Mouse (Mus musculus): ENCODE data around the gene Agap1. TPM values are rescaled to one million over a fixed set of nuclear protein-coding genes. Genes with fewer than 3 reads are reported as not detected.

The Agap1 gene
- polyA plus RNA-seq, 1 experiment from 2014 or later: 8.8 TPM

DNA sequence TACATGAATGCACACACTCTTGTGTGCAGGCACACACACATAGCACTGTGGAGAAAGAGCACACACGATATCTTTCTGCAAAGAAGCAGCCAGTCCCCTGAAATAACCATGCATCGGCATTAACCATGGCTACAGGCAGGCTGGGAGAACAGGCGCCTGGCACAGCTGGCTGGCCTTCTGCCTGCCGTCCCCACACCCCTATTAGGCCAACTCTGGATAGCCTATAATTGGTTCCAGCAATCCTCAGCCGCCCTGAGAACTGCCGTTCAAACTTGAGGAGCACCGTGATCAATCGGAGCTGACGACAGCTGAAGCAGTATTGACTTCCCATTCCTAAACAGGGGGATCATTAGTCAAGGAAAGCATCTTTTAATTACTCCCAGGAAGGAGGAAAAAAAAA lies 391.5 kb downstream of the Agap1 start:
- 88% methylated on average over 9 of the region's 9 CpGs for WGBS (ENCODE audit: missing documents)
- H3K27ac ChIP-seq: no peak overlapping the region

DNA sequence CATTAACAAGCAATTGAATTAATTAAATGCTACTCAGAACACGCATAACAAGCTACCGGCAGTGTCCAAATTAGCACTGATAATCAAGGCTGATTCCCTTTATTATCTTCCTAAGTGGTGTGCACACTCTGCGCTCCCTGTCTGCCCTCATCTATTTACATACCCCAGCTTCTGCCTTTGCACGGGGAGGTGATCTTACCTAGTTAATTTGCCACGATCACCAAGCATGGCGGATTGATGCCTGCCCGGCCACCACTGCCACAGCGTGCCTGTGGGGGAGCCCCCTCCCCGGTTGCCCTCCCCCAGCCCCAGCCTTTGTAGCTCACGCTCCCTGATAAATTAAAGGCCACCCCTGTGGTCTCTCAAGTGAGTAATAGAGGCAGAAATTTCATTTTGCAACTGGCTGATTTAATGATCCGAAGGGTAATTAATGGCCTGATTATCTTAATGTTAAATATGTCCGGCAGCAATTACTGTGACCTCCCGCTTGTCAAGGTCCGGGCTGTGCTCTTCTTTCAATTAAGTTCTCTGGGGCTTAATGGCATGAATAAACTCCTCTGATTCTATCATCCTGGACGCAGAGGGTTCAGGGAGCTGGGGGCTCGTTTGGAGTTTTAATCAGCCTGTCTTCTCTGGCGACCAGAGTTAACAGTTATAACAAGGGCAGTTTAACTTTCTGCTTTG lies 393.9 kb downstream of the Agap1 start:
- 95% methylated on average over 17 of the region's 17 CpGs for WGBS (ENCODE audit: missing documents)
- no peaks in the 10 kb centered on the region for H3K36me3 ChIP-seq (ENCODE audit: inconsistent target)
- no peak overlapping the region for H3K4me3 ChIP-seq (ENCODE audit: inconsistent target)

More for the DNA sequence above, 391.5 kb downstream of the Agap1 start:
- Histone ChIP-seq H3K79me2 (ENCODE audit: inconsistent target) (no peaks in the 10 kb centered on the region), H3K36me3 (ENCODE audit: inconsistent target) (no peaks in the 10 kb centered on the region), H3K4me3 (ENCODE audit: inconsistent target) (no peak overlapping the region)

GRCm38 (mm10) chr1:89849151-89849860 lies 394.7 kb downstream of the Agap1 start:
- H3K27ac ChIP-seq: no peak overlapping the region
- H3K36me3 ChIP-seq (ENCODE audit: inconsistent target): no peaks in the 10 kb centered on the region
- WGBS (ENCODE audit: missing documents): 92% methylated on average over 17 of the region's 23 CpGs

More for the DNA sequence above, 393.9 kb downstream of the Agap1 start:
- H3K79me2 ChIP-seq (ENCODE audit: inconsistent target): no peaks in the 10 kb centered on the region
- H3K27ac ChIP-seq: no peak overlapping the region

DNA sequence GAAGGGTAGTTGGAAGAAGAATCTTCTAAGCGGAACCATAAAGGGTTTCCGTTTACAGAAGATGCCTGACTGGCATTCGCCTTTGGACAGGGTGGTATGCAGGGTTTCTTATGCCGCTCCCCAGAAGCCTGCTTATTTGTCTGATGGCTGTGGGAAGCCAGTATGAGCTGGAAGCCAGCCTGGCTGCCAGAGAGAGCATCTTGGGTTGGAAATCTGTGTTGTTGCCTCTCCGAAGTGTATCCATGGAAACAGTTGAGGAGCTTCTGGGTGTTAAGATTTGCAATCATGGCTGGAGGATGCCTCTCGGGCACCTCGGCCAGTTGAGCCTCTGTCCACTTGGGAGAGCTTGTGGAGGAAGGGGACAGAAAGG lies 395.2 kb downstream of the Agap1 start:
- WGBS (ENCODE audit: missing documents): 95% methylated on average over 7 of the region's 7 CpGs
- no peaks in the 10 kb centered on the region for H3K79me2 ChIP-seq (ENCODE audit: inconsistent target)
- H3K36me3 ChIP-seq (ENCODE audit: inconsistent target): no peaks in the 10 kb centered on the region
- no peak overlapping the region for H3K4me3 ChIP-seq (ENCODE audit: inconsistent target)
- H3K27ac ChIP-seq: no peak overlapping the region

More at GRCm38 (mm10) chr1:89849151-89849860, 394.7 kb downstream of the Agap1 start:
- Histone ChIP-seq H3K79me2 (ENCODE audit: inconsistent target) (no peaks in the 10 kb centered on the region), H3K4me3 (ENCODE audit: inconsistent target) (no peak overlapping the region)

DNA sequence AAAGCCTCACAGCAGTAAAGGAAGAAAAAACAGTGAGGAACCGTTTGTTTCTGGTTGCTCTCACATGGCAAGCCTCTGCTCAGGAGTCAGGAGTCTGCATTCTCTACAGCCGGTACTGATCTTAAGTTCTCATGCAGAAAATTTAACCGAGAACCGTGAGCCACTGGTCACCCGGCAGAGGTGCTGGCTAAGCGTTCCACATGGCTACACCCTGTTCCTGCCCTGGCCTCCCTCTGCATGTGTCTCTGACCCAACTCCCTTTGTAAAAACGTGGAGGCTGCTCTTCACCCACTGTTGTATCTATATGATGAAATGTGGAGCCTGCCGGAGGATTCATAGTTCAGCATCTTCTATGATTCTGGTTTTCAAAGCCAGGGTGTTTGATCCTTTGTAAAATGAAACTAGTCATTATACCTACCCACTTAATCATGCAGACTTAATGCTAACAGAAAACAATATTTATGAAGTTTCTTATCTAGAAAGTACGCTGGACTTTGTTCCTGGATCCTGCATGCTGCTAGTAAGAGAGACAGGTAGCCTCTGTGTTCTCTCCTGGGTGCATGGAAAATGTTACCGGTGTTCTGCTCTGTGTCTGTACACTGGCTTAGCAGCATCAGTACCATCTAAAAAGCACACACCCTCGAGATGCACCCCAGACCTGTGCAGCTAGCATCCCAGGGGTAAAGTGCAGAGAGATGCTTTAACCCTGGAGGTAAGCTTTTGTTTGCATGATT lies 396.2 kb downstream of the Agap1 start:
- no peaks in the 10 kb centered on the region for H3K36me3 ChIP-seq (ENCODE audit: inconsistent target)
- H3K79me2 ChIP-seq (ENCODE audit: inconsistent target): no peaks in the 10 kb centered on the region
- no peak overlapping the region for H3K27ac ChIP-seq
- no peak overlapping the region for H3K4me3 ChIP-seq (ENCODE audit: inconsistent target)
- 92% methylated on average over 11 of the region's 11 CpGs for WGBS (ENCODE audit: missing documents)

- no peaks in the 10 kb centered on the region for H3K79me2 ChIP-seq (ENCODE audit: inconsistent target)
- no peak overlapping the region for H3K4me3 ChIP-seq (ENCODE audit: inconsistent target)
- H3K27ac ChIP-seq: no peak overlapping the region
- H3K36me3 ChIP-seq (ENCODE audit: inconsistent target): no peaks in the 10 kb centered on the region
- WGBS (ENCODE audit: missing documents): 27% methylated on average over 3 of the region's 3 CpGs
Measured at GRCm38 (mm10) chr1:89859182-89859581, 404.6 kb downstream of the Agap1 start.

DNA sequence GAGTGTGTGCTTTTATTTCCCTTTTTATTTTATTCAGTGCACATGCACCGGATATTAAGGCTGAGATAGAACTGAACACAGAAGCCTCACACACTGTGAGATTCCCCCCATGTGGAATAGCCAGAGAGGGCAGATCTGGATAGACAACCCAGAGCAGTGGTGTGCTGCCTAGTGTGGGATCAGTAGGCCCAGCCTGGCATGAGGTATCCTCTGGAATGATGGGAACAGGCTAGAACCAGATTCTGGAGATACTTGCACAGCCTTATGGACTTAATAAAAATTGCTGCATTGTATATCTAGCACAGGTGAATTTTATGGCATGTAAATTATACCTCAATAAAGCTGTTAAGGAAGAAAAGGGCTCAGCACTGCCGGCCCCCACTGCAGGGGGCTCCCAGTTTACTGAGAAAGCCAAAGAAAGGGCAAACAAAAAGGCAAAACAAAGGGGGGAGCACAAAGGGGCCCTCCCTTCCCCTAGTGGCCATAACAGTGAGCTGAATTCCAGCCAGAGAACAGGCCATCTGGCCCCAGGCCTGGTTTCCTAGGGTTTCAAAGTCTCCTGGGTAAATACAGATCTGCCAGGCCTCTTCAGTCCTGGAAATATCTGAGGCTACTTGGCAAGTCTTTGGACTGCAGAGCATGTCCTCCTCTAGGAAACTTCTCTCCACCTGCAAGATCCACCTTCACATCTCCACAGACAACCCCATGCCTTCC lies 405.6 kb downstream of the Agap1 start:
- H3K27ac ChIP-seq: no peak overlapping the region
- H3K36me3 ChIP-seq (ENCODE audit: inconsistent target): no peaks in the 10 kb centered on the region
- no peak overlapping the region for H3K4me3 ChIP-seq (ENCODE audit: inconsistent target)
- H3K79me2 ChIP-seq (ENCODE audit: inconsistent target): no peaks in the 10 kb centered on the region
- 96% methylated on average over 2 of the region's 2 CpGs for WGBS (ENCODE audit: missing documents)

GRCm38 (mm10) chr1:89865787-89866186 lies 411.2 kb downstream of the Agap1 start:
- no peaks in the 10 kb centered on the region for H3K79me2 ChIP-seq (ENCODE audit: inconsistent target)

DNA sequence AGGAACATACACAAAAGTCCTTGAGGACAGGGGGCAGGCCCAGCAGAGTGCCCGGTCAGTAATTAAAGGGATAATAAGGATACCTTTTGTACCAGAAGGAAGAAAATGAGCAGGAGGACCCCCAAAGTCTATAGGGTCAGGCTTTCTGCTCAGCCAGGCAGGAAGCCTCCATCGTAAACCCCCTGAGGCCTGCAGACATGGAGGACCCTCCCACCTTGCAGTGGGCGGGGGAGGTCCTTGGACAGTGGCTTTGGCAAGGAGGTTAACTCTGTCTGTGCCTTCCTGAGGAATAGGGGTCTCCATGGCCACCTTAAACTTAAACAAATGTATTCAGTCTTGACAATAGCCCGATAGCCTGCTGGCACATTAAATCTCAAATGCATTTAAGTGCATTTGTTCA lies 413.2 kb downstream of the Agap1 start:
- no peak overlapping the region for H3K27ac ChIP-seq
- no peak overlapping the region for H3K4me3 ChIP-seq (ENCODE audit: inconsistent target)
- no peaks in the 10 kb centered on the region for H3K79me2 ChIP-seq (ENCODE audit: inconsistent target)
- no peaks in the 10 kb centered on the region for H3K36me3 ChIP-seq (ENCODE audit: inconsistent target)
- 95% methylated on average over 4 of the region's 4 CpGs for WGBS (ENCODE audit: missing documents)

More at GRCm38 (mm10) chr1:89865787-89866186, 411.2 kb downstream of the Agap1 start:
- WGBS (ENCODE audit: missing documents): 82% methylated on average over 6 of the region's 6 CpGs
- Histone ChIP-seq H3K36me3 (ENCODE audit: inconsistent target) (no peaks in the 10 kb centered on the region), H3K27ac (no peak overlapping the region), H3K4me3 (ENCODE audit: inconsistent target) (no peak overlapping the region)

- H3K4me3 ChIP-seq (ENCODE audit: inconsistent target): no peak overlapping the region
- H3K79me2 ChIP-seq (ENCODE audit: inconsistent target): no peaks in the 10 kb centered on the region
- no peak overlapping the region for H3K27ac ChIP-seq
- no peaks in the 10 kb centered on the region for H3K36me3 ChIP-seq (ENCODE audit: inconsistent target)
- WGBS (ENCODE audit: missing documents): 95% methylated on average over 11 of the region's 12 CpGs
Measured at GRCm38 (mm10) chr1:89870134-89870905, 415.7 kb downstream of the Agap1 start.

DNA sequence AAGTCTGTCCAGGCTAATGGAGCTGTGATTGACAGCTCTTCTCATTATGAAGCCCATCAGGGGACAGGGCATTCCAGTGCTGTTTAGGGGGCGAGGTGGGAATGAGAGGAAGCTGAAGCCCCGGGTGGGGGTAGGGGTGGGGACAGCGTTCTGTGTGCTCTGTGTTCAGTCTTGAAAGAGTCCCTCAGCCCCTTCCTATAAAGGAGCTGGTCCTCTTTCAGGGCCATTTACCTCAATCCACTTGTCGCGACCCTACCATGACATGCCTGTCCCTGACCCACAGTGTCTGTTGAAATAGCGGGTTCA lies 416.3 kb downstream of the Agap1 start:
- Histone ChIP-seq H3K4me3 (ENCODE audit: inconsistent target) (no peak overlapping the region), H3K79me2 (ENCODE audit: inconsistent target) (no peaks in the 10 kb centered on the region), H3K27ac (no peak overlapping the region), H3K36me3 (ENCODE audit: inconsistent target) (no peaks in the 10 kb centered on the region)
- WGBS (ENCODE audit: missing documents): 38% methylated on average over 5 of the region's 6 CpGs

DNA sequence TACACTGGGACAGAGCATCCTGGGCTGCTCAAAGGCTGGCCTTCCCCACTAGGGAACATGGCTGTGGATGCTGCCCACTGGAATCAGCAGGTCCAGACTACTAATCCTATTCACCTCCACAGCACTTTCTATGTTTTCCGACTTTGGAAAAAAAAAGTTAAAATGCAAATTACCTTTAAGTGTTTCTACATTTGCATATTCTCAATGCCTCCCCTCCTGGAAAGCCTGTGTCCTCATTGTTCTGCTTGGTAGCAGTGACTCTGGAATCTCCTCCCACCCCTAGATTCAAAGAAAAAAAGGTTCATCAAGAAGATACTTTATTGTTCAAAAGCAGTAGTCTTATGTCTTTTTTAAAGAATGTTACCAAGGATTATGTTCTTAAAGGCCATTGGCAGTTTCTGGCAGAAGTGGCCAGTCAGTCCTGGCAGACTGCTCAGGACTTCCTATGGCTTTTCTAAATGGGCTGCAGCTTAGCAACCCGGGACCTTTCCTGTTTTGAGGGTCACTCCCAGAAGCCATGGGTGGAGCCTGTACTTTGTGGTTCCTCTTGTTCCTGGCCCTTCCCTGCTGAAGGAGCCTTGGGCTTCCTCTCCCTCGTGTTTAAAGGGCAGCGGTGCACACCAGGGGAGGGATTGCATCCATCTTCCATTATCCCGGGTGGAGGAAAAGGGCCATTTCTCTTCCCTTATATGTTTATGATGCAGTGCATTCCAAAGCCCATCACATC lies 421.9 kb downstream of the Agap1 start:
- Histone ChIP-seq H3K79me2 (ENCODE audit: inconsistent target) (no peaks in the 10 kb centered on the region), H3K27ac (no peak overlapping the region), H3K36me3 (ENCODE audit: inconsistent target) (no peaks in the 10 kb centered on the region), H3K4me3 (ENCODE audit: inconsistent target) (no peak overlapping the region)
- WGBS (ENCODE audit: missing documents): 42% methylated on average over 5 of the region's 5 CpGs

GRCm38 (mm10) chr1:89878496-89878895 lies 423.9 kb downstream of the Agap1 start:
- no peaks in the 10 kb centered on the region for H3K36me3 ChIP-seq (ENCODE audit: inconsistent target)
- H3K27ac ChIP-seq: no peak overlapping the region
- no peaks in the 10 kb centered on the region for H3K79me2 ChIP-seq (ENCODE audit: inconsistent target)
- 94% methylated on average over 11 of the region's 11 CpGs for WGBS (ENCODE audit: missing documents)
- no peak overlapping the region for H3K4me3 ChIP-seq (ENCODE audit: inconsistent target)

All from macrophage (primary cell).